Mouse (Mus musculus) ES-E14 (cell line): ENCODE data around the gene Hist1h4i.

Source experiments
- CHD2 ChIP-seq: IDR thresholded peaks from 2 replicates; pipeline ENCODE4 v1.6.1; 2014; ENCODE audit warnings: mild to moderate bottlenecking, low read depth, low read length, inconsistent platforms
- HCFC1 ChIP-seq: IDR thresholded peaks from 2 replicates; pipeline ENCODE4 v1.6.1; 2012; ENCODE audit warnings: low read length, inconsistent platforms, borderline replicate concordance; ENCODE audit not compliant: insufficient read depth
- MAFK ChIP-seq: IDR thresholded peaks from 2 replicates; pipeline ENCODE4 v1.6.1; 2014; ENCODE audit warnings: mild to moderate bottlenecking, low read depth, low read length, inconsistent platforms; ENCODE audit not compliant: insufficient read depth
- ZC3H11A ChIP-seq: IDR thresholded peaks from 2 replicates; pipeline ENCODE4 v1.6.1; 2012; ENCODE audit warnings: low read depth, mild to moderate bottlenecking, inconsistent platforms, low read length, borderline replicate concordance
- ZNF384 ChIP-seq: IDR thresholded peaks from 2 replicates; pipeline ENCODE4 v1.6.1; 2012; ENCODE audit warnings: low read depth, low read length, inconsistent platforms

- no peak for TF ChIP-seq ZC3H11A
- no peak for TF ChIP-seq CHD2
- TF ChIP-seq ZNF384 = peak; percentile 95
- TF ChIP-seq MAFK = peak; percentile 89
- no peak for TF ChIP-seq HCFC1
Measured at GRCm38 (mm10) chr13:22015479-22016450, 25.4 kb downstream of the Hist1h4i start.
